Mouse (Mus musculus): ENCODE measurements around the gene Arsa.
A peak's percentile ranks its signal among the peaks of the same experiment; 100 is the strongest.

The Arsa gene

DNA sequence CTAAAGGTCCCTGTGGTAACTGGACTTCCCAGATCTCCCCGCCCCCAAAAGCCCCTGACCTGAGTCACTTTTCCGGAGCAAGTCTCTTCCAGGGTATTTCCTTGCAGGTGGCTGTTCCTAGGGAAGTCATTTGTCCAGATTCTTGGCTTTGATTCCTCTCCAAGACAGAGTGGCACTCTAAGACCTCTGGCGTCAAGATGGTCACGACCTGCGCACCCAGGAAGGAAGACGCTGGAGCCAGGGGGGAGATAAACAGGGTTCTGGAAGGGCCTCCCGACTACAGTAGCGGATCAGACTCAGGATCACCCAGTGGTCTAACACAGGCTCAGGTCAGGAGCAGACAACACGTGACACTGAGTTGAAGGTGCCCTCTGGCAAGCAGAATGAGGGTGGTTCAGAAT is at the start of gene Arsa:
Gene Arsa (minus strand): TSS at position 335 of the 401 bp plus-strand sequence.
- peak; percentile 44 for DNase-seq

DNA sequence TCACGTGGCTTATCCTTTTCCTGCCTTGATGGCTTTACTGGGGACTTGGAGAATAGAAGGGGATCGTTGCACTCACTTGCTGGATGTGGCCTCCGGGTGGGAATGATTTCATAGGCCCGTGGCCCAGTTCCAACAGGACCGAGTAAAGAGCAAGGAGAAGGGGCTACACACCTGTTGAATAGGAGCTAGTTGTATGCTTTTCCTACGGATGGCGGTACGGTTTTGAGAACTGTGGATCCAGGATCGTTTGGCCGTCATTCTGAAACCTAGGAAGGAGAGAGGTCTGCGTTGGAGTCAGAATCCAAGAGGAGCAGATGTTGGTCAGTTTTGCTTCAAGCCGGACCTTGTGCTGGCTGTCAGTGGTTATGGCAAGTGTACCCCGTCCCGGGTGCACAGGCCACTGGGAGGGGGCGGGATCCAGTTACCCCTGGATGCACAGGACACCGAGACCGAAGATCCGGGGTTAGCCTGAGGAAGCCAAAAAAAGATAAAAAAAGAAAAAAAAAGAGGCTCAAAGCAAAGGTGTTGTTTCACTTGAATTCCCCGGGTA is 49.6 kb upstream of the Arsa start:
- no peak for DNase-seq

DNA sequence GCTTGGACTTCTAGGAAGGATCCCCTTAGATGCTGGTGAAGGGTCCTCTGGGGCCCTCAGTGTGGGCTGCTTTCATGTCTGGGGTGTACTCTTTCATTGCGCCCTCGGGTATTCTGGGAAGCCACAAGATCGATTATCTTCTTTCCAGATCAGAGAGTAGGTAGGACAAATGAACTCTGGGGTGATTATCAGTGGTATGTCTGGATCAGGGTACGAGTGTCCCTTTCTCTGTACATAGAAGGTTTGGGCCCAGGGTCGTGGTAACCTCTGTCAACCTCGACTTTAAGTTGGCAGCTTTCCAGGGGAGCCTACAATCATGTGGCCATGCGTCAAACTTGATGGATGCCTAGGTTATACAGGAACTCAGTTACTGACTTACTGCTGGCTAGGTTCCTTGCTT is 48.7 kb upstream of the Arsa start:
- no peak for DNase-seq

DNA sequence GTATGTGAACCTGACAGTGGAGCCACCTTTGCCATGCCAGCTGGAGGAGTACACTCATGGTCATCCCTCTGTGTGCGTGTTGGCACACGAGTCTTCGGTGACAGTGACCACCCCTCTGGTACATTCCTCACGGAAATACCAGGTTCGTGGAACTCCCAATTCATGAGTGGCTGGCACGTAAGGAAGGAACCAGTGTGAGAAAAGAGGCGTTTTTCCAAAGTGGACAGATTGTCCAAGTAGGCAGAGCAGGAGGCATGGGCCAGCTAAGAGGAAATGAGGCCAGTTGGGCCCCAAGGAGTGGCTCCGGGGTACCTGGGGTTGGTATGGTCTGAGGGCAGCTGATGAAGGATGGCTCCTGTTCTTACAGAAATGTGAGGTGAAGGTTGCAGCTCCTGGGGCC is 48.2 kb upstream of the Arsa start:
- DNase-seq: no peak

DNA sequence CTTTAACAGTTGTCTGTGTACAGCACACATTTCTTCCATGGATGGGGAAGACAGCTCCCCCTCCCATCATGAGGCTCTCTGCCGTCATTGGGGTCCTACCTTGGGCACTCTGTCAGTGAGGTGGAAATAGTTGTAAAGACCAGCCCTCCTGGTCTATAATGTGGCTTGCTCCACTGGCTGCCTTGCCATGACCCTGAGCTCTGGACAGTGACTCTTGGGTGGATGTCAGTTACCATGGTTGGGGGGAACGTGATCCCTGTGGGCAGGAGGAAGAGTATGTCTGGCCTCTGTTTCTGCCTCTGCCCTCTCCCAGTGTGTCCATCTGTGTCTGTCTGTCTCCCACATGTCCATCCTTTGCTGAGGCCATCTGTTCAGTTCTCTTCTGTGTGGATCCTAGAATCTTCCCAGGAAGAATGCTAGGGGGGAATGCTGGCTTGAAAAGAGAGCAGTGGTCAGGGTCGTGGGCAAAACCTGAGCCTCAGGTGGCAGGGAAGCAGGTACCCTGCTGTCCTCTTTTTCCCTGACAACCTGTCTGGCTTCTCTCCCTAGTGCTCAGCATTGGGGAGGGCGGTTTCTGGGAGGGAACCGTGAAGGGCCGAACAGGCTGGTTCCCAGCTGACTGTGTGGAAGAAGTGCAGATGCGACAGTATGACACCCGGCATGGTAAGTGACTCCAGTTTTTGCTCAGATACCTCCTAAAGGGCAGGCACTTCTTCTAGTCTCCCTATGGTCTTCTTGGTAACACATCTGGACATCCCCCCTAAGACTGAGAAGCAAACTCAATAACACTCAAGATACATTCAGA is 47.6 kb upstream of the Arsa start:
- DNase-seq: no peak

DNA sequence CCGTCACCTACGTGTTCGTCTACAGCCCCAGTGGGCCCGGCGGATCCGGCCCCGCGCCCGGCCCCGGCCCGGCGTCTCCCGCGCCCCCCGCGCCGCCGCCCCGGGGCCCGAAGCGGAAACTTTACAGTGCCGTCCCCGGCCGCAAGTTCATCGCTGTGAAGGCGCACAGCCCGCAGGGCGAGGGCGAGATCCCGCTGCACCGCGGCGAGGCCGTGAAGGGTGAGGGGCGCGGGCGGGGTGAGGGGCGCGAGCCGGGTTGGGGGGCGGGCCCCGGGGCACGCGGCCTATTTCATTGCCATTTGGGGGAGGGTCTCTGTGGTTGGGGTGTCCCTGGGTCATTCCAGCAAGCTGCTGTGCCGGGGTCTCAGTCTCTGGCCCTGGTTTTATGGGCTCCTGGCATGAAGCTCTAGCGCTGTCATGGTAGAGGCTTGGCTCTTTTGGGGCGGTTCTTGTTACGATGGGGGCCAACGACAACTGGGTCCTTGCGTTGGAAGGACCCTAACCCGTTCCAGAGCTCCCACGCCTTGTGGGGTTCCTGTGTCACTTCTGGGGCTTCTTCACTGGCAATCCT is 46.9 kb upstream of the Arsa start:
- no peak for DNase-seq

DNA sequence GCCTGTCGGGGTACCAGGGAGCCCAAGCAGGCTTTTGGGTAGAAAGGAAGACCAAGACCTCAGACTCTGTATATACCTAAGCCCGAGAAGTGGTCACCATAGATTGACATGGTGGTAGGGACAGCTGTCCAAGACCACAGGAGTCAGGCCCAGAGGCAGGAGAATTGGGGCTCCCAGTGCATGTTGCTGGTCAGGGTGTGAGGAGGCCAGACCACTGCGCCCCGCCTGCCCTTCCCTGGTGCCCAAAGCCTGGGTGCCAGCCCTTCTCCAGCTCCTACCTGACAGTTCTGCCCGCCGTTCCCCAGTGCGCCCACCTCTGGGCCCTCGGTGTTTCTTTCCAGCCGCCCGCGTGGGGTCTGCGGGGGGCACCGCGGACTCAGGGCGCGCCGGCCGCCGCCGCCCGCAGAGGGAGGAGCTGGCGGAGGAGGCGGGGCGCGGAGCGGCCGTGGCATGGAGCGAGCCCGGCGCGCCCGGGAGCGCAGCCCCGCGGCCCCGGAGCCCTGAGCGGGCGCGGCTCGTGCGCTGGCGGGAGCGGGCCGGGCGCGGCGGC is 46.1 kb upstream of the Arsa start:
- DNase-seq: no peak

DNA sequence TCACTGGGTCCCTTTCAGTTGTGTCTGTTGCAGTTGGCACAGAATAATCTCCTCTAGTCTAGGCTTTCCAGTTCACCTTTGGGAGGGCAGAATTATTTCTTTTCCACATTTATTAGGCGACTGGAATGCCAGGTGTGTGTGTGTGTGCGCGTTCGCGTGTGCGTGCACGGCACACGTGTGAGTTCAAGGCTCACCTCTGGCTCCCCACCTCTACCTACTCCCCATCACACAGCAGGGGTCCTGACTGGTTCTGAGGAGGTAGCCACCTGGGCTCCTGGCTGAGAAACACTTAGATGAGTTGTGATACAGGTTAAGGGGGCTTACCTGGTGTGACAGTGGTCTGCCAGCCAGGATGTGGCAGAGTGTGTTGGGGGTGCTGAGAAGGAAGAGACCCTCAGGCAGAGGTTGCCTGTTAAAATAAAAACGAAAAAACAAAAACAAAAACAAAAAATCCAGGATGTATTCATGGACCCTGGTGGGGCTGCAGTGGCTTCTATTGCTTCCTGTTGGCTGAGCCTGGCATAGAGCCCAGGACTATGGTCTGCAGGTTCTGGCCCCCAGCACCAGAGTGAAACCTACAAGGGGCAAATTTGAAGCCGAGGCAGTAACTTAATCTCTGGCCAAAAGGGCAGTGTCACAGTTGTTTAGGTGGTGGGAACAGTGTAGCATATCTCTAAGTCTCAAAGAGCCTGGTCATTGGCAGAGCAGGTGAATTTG is 45.5 kb upstream of the Arsa start:
- no peak for DNase-seq

DNA sequence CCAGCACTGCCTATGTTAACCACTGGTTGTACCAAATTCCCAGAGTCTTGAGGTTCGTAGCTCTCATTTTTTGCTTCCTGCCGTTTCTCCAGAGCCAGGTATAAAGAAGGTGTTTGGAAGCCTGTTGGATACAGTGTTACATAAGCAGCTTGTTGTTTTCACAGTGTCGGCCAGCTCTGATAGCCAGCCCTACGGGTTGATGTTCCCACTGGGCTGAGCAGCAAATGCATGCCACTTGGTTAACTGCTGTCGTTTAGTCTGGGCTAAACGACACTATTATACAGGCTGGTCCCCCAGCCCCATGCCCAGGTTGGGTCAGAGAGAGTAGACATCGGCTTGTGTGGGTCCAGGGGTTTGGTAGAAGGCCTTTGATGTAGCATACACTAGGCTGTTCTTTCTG is 44.7 kb upstream of the Arsa start:
- DNase-seq: no peak

DNA sequence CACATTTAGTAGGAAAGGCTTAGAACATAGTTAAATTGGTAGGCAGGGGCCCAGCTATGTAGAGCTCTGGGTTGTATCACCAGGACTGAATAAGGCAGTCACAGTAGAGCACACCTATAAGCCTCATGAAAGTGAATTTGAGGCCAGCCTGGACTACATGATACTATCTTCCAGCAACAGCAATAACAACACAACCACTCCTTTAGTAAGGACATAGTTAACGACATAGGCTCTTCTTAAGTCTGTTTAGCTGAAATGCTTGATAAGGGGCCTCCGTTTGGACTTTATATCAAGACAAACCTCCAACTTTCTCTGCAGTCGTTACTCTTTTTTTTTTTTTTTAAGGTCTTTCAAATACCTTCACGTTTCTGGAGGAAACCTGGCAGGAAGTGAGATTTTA is 35.5 kb upstream of the Arsa start:
- DNase-seq: no peak

DNA sequence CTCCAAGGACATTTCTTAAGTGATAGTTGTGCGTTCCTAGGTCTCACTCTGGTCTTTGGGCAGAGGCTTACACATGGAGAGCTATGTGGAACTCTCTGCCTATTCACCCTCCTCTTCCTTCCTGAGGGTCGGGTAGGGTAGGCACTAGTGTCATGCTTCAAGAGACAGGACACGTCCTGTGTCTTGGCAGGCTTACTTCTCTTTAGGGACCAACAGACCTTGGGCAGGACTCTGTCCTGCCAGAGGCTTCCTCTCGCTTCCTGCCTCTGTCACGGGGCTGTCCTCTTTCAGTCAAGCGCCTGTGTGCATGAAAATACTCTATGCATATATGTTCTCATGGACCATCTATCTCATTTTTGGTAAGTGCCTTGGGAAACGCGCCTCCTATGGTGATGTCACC is 30.5 kb upstream of the Arsa start:
- no peak for DNase-seq

DNA sequence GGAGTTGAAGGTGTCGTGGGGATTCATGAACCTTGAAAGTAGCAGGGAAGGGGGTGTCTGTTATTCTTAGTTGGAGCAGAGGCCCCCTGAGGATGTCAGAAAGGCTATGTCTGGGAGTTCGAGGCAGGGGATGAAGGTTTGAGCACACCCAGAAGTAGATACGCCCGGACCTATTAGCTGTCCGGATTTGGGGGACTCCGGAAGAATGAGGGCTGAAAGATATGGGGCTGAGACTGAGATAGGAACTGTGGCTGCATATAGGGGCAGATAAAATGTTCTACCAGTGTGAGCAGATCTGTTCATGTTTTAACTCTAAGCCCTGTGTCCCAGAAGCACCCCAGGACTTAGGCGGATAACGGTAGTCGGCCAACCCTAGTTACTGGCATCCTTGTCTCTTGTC is 27.6 kb upstream of the Arsa start:
- DNase-seq: no peak

DNA sequence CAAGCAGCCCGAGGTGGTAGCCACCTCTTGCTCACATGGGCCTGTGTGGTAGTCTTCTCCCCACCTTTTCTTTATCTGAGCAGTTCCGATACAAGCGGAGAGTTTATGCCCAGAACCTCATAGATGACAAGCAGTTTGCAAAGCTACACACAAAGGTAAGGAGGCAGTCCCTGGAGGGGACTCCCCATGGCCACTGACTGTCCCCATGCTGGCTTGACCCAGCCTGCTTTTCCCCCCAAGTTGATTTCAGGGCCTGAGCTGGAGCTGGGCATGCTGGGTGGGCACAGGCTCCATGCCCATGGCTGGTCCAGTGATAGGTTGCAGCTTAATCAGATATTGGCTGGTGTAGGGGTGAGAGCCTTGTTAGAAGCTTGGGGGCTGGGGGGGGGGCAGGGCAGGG is 24.1 kb upstream of the Arsa start:
- no peak for DNase-seq

DNA sequence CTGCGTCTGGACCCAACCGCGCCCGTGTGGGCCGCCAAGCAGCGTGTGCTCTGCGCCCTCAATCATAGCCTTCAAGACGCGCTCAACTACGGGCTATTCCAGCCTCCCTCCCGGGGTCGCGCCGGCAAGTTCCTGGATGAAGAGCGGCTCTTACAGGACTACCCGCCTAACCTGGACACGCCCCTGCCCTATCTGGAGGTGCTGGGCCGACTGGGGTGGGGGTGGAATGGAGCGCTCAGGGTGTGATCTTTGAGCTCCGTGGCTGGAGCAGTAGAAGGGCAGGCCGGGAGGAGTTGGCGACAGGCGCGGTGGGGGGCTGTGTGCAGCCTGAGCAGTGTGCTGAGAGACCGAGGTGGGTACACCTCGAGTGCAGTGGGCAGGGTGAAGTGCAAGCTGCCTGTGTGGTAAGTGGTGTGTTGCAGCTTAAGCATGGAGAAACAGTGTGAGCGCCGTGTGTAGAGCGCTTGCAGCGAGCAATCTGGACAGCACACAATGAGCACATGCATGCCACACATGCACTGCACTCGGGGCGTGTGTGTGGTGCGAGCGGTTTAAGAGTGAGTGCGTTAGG is 23.1 kb upstream of the Arsa start:
- no peak for DNase-seq

DNA sequence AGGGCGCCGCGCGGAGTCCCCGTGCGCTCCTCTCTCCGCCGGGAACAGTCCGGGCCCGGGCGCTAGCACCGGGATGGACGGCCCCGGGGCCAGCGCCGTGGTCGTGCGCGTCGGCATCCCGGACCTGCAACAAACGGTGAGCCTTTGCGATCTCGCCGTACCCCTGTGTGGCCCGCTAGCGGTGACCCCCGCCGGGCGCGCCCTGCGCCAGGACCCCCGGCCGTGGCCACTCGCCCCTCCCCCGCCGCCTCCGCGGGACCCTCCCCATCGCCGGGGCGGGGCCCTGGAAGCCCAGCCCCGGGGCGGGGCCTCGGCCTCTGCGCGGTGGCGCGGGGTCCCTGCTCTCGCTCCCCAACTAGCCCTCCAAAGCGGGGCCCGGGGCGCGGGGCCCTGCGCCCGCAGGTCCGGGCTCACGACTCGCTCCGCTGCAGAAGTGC is 22.6 kb upstream of the Arsa start:
- peak; percentile 55 for DNase-seq

DNA sequence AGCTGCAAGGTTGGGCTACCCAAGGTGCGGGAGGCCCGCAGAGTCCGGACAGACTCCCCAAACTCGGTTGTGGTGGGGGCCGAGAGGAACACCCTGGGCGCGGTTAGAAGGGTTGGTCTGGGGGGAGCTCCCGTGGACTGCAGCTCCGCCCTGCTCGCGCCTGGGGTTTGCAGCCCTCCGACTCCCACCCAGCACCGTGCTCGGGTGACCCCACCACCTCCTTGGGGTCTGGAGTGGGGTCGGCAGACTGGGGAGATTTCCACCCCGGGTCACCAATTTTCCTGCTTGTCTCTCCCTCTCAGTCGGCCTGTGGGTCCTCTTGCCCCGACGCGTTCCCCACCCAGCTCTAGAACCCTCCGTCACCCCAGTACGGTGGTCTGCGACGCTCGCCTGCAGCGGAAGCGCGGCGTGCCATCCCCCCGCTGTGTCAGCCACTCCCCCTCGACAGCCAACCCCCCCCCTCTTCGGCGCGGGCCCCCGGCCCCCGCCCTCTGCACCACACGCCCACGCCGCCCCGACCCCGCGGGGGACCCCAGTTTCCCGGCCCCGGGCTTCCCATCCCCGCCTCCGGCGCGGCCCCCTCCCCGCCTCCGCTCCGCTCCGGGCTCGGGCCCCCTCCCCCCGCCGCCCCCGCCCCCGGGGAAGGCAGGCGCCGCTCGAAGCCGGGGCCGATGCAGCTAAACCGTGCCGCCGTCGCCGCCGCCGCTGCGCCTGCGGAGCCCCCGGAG is 21.9 kb upstream of the Arsa start, which contains the start of gene Shank3:
Gene Shank3 (plus strand): TSS at position 663 of the 728 bp plus-strand sequence.
- peak; percentile 31 for DNase-seq

DNA sequence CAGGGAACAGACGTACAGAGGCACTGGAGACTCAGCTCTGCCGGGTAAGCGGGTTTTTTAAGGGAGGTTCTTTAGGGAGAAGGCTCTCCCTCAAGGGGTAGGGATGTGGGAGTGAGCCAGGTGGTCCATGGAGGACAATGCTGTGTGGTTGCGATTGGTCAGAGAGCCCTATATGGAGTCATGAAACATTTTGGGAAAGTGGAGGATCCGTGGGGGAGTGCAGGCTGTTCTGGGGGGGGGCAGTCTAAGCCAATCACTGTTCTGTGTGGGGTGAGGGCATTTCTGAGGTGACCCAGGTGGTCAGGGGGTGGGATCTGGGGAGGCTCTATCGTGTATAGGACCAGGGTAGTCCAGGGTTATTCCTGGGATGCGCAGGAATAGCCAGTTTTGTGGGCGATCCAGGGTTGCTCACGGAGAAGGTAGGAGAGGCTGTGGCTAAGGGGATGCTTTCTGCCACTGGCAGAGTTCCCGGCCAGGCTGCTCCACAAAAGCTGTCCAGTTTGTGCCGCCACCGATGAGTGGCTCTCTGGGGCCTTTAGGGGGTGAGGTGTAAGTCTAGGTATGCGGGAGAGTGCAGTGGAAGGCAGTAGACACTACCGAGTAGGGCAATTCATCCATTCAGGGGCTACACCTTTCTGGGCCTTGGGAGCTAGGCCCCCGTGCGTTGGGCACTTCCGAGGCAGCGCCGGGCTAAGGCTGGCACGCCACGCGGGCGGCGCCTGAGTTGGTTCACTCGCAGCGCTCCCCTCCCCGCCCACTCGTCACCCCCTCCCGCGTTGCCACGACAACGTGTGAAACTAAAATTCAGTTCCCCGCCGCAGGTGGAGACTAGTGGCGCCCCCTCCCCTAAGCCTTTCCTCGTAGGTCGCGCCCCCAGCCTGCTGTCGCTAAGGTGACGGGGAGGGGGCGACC is 21.1 kb upstream of the Arsa start:
- peak; percentile 69 for DNase-seq

DNA sequence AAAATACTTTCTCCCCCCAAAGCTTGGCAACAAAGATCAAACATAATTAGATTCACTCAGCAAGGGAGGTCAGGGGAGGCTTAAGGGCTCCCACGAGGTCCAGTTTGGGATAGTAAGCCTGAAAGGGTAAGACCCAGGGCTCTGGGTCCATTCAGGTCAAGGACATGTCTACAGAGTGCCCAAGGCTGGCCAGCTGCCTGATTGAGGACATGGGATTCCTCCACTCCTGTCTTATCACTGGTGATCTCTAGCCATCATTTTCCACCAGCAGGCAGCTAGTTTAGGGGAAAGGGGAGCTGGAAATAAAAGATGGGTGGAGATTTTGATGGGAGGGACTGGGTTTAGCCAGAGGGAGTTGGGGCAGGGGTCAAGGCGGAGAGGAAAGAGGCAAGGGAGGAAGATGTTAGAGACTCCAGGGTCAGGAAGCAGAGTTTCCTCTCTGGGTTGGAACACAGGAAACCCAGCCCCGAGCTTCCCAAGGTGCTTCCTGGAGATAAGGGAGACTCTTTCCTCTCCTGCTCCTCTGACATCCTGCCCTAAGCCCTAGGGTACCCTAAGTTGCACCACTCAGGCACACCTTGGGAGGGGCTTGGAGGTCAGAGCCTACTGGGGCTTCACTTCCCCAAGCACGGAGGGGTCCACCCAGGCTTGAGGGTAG is 20.3 kb upstream of the Arsa start:
- peak; percentile 86 for DNase-seq

DNA sequence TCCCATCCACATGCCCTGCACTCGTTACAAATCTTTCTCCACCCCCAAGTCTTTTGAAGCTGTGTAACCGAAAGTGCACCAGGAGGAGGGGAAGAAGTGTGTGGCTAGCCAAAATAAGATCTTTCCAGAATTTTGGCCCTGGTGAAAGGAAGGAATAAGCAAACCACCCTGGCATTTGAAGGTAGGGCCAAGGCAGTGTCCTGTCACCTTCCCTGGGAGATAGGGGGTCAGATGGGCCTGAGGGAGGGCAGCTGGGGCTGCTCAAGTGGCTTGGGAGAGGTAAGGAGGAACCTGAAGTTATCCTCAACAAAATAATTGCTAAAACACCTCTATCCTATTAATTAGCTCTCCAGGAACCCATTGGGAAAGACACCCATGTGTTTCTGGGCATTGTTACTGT is 19.6 kb upstream of the Arsa start:
- no peak for DNase-seq

DNA sequence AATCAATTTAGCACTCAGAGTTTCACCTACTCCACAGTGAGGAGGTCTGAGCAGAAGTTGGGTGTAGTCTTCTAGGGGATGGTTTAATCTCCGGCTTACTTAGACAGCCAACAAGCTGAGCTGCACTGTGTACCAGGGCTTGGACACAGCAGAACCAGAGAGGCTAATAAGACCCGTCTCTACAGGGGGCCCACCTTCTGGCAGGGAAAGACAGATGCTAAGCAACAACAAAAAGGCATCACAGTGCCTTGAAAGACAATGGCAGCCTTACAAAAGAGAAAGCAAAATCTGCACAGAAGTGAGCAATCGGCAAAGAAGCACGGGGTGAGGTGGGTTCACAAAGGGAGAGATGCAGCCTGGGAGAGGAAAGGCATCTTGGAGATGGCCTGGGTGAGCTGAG is 18.9 kb upstream of the Arsa start:
- no peak for DNase-seq

DNA sequence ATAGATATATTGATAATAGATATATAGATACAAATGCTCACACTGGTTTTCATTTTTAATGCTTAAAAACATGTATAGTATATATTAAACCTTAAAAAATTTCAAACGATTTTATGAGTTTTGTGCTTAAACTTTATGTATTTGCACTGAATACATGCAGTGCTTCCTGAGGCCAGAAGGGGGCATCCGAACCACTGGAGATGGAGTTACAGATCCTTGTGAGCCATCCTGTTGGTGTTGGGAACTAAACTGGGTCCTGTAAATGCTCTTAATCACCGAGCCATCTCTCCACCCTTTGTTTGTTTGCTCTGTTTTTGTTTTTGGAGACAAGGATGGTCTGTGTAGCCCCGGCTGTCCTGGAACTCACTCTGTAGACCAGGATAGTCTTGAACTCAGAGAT is 17.7 kb upstream of the Arsa start:
- DNase-seq: no peak

All from lung, postnatal 10 days (tissue).